Comparison of ENCODE assay signal across 11 mouse cellular contexts in genomic region chr7:58730831-58731230, GRCm38 (mm10).
DNase-seq lines count a peak whose midpoint lies in the region; ATAC-seq and TF ChIP-seq lines count a peak whose summit lies in the region.
"Had no signal": no experiment of that assay in that cellular context is flagged by ENCODE, and none has a peak within 500 bp of the region (broad histone marks: within the 10 kb centered on the region; RNA-seq: fewer than 3 reads in every experiment).

No protein-coding gene starts in this region.

- ATAC-seq in granulocyte monocyte progenitor cell, adult 5-6 weeks (replicated peaks; ENCODE audit: poor library complexity, severe bottlenecking) = peak; percentile 88
- ATAC-seq in lung, postnatal 0 days = no peak

- peak; percentile 34 for DNase-seq in thymus, postnatal 0 days (ENCODE audit: low spot score)
- DNase-seq in thymus, postnatal 25 days = no peak
- no peak for DNase-seq in adrenal gland, postnatal 4 days (ENCODE audit: low spot score in 2 of 2)
- DNase-seq in frontal cortex, adult 2 months (ENCODE audit: extremely low spot score in 1 of 2, low spot score in 1 of 2) = no peak
- DNase-seq in lung, postnatal 0 days (ENCODE audit: low spot score) = no peak
- DNase-seq: gastrocnemius, postnatal 10 days; lung, postnatal 10 days; midbrain, embryonic 14.5 days had no signal

- no peak for TF ChIP-seq EP300 in lung, postnatal 0 days (IDR thresholded peaks at IDR 0.05)

- no peaks in the 10 kb centered on the region for H3K27me3 ChIP-seq in lung, postnatal 0 days (replicated peaks; ENCODE audit: insufficient read depth, low read length)
- H3K27me3 ChIP-seq: embryonic facial prominence, embryonic 15.5 days had no signal

- H3K9ac ChIP-seq in lung, postnatal 0 days (replicated peaks; ENCODE audit: low read depth) = no peak overlapping the region
- H3K9ac ChIP-seq: embryonic facial prominence, embryonic 15.5 days had no signal

- no peaks in the 10 kb centered on the region for H3K9me3 ChIP-seq in lung, postnatal 0 days (ENCODE audit: low read length)
- H3K9me3 ChIP-seq: embryonic facial prominence, embryonic 15.5 days had no signal

- H3K36me3 ChIP-seq in macrophage (ENCODE audit: inconsistent target) = no peaks in the 10 kb centered on the region
- no peaks in the 10 kb centered on the region for H3K36me3 ChIP-seq in lung, postnatal 0 days (ENCODE audit: insufficient read depth, low read length)
- H3K36me3 ChIP-seq: embryonic facial prominence, embryonic 15.5 days had no signal

- H3K79me2 ChIP-seq in macrophage (ENCODE audit: inconsistent target) = no peaks in the 10 kb centered on the region

- H3K4me1 ChIP-seq in lung, postnatal 0 days (ENCODE audit: insufficient read depth, low read depth, low read length) = no peaks in the 10 kb centered on the region

- no peak overlapping the region for H3K4me3 ChIP-seq in macrophage (ENCODE audit: inconsistent target)
- H3K4me3 ChIP-seq in lung, postnatal 0 days (ENCODE audit: low read depth, low read length) = no peak overlapping the region
- H3K4me3 ChIP-seq: embryonic facial prominence, embryonic 15.5 days had no signal

- H3K27ac ChIP-seq in macrophage = peak overlapping the region; percentile 12; the same call in 1 of the 2 replicates
- H3K27ac ChIP-seq in lung, postnatal 0 days (ENCODE audit: low read length) = no peak overlapping the region
- H3K27ac ChIP-seq: embryonic facial prominence, embryonic 15.5 days had no signal

- no peak overlapping the region for H3K4me2 ChIP-seq in lung, postnatal 0 days (replicated peaks; ENCODE audit: low read depth, low read length)
- H3K4me2 ChIP-seq: embryonic facial prominence, embryonic 15.5 days had no signal

- 15% methylated on average over 1 of the region's 1 CpGs for WGBS in macrophage (ENCODE audit: missing documents)
- WGBS in lung, postnatal 0 days = 26% methylated on average over 1 of the region's 1 CpGs

- TF ChIP-seq CTCF in lung, postnatal 0 days (IDR thresholded peaks at IDR 0.05) = no peak
